Mouse (Mus musculus) ovary, adult 18-20 months (tissue): ENCODE results near the gene Efcc1.
A peak's percentile ranks its signal among the peaks of the same experiment; 100 is the strongest.

Experiments
- DNase-seq: peaks from one replicate; pipeline ENCODE4 v3.0.0; 2022; ENCODE audit warnings: low spot score, mixed read lengths

Gene Efcc1

DNA sequence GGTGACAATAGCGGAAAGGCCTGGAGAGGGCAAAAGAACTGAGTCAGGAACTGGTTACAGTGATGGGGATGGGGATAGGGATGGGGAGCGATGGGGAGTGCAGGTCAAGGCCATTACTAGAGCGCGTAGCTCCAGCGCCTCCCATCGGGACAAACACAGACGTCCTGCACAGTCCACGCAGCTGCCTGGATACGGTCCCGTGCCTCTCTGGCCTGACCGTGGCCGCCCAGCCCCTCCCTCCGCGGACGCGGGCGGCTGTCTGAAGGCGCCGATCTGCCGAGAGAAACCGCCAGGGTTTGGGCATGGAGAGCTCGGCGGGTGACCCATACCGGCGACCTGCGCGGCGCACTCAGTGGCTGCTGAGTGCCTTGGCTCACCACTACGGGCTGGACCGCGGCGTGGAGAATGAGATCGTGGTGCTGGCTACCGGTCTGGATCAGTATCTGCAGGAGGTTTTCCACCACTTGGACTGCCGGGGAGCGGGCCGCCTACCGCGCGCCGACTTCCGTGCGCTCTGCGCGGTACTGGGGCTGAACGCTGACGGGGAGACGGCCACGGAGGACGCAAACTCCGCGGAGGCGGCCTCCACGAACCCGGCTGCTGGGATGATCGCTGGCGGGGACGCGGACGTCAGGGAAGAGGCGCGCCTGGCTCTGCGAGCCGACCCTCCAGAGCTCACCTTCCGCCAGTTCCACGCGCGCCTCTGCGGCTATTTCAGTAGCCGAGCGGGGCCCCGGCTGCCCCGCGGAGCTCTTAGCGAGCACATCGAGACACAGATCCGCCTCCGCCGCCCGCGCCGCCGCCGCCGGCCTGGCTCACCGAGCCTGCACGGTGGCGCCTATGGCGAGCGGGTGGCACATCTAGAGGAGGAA lies at the start of gene Efcc1:
Efcc1 (plus strand) TSS at position 279 of the 872 bp plus-strand sequence.
- DNase-seq, result peak; percentile 36

DNA sequence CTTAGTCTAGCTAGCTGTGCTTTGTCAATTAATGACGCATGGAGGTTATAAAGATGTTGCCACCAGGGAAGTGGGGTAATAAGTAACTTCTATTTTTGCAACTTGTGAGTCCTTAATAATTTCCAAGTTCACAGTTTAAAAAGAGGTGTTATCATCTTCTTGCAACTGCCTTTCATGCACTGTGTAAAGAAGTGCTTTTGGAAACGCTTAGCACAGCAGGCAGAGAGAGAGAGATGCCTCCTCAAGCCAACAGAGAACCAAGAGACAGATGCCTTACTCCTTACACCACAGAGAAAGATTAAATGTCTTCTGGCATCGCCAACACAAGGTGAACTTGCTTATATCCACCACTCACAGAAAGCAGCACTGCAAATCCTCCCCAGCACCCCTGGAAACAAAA lies 34.7 kb upstream of the Efcc1 start:
- no peak for DNase-seq

DNA sequence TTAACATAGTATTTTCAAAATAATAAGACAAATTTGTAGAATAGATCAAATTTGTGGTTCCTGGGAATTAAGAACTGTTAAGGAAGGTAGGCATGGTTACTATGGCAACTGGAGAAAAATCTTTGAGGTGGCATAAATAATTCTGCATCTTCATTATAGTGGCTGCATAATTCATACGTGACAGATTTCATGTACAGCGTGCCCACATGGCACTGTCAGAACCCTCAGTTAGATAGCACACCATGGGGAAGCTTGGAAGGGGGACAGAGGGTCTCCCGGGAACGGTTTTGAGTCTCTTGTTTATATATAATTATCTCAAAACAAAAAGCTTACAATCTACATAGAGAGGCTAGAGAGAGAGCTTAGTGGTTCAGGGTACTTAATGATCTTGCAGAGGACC lies 34.1 kb upstream of the Efcc1 start:
- no peak for DNase-seq

DNA sequence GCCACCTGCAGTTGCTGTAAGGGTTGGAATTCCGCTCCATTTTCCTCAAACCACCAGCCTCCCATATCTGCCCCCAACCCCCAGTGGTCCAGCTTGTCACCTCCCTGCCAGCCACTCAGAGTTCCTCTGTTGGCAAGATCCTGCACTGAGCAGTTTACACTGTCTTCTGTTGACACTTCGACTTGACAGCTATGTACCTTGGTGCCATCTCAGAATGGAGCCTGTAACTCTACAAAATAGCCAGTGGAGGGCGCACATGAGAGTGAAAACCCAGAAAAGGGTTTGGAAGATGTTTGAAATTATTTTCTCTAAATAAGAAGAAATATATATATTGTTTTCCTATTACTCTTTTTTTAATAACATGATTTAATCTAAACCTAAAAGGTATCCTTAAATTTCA lies 24.4 kb upstream of the Efcc1 start:
- DNase-seq, result no peak

DNA sequence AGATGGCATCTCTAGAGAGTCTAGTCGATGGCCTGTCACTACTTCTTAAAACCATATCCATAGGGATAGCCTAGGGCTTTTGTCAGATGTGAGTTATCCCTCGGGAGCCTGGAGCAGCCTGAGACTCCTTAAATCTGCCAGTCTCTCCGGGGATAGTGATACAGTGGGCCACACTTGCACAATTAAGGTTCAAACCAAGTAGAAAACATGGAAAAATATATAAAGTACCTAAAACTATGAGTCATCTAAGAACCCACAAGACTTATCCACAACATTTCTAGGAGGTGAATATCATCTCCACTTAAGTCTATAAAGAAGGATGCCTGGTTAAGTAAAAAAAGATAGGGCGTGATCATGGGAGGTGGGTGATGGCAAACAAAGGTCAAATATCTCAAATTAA lies 18.4 kb upstream of the Efcc1 start:
- DNase-seq, result no peak

DNA sequence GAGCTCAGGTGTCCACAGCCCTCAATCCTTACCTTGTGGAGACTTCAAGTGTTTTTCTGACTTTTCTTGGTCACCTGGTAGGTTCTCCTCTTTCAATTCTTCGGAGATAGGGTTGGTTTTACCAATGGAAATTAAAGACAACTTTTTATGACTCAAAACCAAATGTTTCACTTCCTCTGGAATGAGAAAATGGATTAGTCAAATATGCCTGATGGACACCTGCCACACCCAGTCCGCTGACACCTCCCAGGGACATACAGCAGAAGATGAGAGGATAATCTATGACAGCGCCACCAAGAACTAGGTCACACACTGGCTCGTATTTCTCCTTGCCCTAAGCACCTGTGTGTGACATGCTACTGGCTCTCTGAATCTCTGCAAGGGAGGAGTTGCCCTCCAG lies 16.6 kb upstream of the Efcc1 start:
- no peak for DNase-seq

DNA sequence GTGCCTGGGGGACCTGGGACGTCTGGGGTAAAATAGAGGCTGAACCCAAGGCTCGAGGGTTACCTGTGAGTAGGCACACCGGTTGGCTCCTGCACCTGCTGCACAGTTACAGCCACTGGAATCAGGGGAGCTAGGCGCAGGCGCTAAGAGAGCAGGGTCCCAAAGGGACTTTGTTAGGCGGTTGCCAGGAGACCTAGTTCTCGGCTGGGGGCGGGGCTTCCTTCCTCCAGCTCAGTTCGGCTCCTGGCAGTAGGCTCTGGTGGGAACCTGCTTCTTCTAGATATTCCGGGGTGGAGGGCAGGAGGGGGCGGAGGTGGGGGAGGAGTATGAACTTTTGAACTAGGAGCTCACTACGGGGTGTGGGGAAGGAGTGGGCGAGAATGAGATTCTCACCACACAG lies 8.0 kb upstream of the Efcc1 start:
- no peak for DNase-seq

DNA sequence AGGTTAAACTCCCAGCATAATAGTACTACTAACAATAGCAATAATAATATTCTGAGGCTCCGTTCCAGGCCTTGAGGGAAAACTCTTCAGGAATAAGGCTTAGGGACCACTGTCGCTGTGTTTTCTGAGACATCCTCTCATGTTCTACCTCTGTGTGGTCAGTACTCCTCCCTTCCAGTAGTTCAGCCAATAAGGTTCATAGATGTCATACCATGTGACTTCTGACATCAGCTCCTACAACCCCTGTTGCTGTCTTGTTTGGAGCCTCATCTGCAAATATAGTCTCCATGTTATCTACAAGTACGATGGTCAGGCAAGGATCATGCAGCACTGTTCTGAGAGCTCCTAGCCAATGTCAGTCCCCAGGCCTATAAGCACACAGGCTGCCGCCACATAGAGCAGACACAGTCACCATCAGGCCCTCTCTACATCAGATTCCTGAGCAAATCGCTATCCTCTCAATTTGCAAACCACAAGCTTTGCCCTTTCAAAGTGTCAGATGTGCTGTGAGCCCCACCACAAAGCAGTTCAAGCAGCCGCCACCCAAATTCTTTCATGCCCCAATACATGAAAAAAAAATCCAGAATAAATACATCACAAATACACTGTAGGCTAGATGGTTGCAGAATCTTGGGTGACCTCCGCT lies 5.3 kb upstream of the Efcc1 start:
- no peak for DNase-seq

DNA sequence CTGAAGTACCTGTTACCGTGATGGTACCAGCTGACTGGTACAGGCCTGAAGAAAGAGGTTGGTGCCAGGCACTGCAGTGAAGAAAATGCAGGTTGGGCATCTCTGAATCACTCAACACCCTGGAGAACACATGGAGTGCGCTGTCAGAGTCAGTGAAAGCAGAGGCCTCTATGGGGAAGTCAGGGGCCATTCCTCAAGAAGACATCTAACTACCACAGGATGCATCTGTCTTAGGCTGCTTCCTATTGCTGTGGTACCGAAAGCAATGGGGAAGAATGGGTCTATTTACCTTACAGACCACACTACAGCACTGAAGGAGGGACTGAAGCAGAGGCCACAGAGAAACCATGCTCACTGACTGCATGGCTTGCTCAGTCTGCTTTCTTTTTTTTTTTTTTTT lies 2.6 kb upstream of the Efcc1 start:
- DNase-seq, result no peak

DNA sequence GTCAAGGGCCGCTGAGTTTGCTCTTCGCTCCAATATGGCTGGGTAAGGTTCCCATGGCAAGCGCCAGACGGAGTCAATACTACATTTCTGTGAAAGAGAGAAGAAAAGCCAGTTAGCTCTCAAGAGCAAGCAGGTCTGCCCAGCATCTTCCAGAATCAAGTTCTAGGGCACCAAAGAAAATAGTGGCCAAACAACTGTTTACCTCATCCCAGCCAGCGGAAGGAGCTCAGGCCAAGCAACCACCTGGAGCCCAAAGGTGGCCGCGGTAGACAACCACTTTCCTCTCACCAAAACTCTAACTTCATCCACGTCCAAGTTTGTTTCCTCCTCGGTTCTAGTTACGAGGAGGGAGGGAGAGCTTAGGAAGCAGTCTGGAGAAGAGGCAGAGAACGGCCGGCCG lies 528 bp upstream of the Efcc1 start:
- DNase-seq, result no peak

DNA sequence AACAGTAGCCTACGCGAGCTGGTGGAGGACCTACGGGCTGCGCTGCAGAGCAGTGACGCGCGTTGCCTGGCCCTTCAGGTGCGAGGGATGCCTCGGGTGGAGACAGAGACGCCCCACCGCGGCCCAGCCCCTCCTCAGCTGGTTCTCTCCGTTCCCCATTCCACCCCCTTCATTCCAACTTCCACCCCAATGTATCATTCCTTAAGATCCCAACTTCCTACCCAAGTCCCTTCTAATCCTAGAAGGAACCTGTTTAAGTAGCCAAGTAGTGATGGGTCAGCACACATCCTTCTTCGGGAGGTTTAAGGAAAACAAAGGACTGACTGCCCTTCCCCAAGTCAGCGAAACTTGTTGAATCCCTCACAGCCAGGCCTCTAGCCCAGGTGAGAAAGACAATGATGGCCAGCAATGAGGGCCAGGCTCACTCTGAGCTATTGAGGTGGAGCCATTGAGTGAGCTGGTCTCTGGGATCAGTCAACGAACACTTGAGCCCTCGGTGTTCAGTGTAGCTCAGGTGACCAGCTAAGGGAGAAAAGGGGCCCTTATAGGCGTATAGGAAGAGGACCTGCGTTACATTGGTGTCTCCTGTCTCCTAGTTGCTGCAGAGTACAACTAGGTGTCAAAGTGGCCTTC lies 910 bp downstream of the Efcc1 start:
- no peak for DNase-seq

DNA sequence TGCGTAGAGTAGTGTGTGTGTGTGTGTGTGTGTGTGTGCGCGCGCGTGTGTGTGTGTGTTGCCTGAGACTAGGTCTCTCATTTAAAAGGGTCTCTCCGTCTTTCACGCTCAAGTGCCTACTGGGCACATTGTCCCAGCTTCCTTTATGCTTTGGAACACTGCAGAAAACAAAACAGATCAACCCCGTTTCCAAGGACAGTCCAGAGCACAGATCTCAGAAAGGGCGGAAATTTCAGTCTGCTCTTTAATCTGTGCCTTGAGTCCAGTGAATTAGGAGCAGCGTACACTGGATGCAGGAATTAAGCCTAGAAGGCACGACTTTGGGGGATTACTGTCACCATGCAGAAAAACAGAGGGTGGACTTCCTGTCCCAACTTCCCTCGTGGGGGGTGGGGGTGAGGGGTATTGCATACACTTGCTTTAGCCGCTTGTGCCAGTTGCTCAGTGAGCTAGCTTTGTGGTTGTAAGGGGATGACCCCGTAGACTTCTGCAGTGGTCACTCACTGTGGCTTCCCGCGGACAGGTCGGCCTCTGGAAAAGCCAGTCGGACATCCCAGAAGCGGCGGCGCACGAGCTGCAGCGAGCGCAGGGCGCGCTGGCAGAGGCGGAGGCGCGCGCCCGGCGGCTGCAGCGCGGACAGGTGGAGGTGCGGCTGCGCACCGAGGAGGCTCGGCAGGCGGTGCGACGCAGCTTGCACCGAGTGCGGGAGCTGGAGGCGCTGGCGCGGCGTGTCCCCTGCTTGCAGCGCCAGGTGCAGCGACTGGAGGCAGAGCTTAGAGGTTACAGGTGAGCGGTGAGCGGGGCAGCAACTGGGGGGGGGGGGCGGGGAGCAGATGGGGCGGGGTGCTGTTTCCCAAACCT lies 1.7 kb downstream of the Efcc1 start:
- DNase-seq, result no peak

DNA sequence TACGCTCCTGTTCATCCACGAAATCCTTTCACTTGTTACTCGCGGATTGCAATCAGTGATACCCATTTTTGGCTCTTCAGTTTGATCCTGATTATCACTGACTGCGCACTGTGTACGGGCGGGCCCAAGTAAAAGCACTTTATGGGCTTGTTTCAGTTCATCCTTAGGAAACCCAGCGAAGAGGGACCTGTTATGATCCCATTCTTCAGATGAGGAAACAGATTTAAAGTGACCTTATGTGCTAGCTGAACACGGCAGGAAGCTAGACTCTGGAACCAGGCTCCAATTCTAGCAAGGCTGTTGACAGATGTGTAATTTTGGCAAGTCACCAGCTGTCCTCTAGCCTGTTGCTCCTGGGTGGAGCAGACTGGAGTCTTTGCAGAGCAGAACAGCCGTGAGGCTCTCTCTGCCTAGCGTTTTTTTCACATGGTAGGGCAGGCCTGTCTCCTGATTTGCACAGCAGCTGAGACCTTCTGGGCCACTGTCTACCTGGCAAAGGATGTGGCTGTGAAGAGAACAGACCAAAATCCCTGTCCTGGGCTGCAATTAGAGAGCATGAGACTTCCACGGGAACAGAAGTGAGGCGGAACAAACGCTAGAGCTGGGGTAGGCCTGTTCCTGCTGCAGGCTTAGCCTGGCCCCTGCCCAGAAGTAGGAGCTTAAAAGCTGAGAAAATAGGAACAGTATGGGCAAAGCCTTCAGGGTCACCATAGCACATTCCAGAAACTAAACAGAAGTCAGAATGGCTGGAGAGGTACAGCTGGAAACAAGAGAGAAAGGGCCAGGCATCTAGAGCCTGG lies 2.7 kb downstream of the Efcc1 start:
- DNase-seq, result no peak

DNA sequence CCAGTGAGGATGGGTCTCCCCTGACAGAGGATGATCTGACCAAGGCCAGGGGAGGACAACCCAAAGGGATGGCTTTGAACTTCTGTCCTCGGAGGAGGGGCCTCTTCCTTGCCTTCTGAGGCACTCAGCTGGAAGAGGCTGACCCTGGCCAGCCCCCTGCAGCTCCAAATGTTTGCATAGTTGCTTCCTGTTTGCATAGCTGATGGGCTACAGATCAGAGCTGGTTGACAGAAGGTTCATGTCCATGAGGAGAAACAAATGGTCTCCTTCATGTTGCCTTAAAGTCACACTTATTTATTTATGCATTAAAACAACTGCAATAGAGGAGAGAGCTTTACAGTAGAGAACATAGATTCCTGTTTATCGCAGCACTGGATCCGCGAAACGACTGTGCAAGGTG lies 3.5 kb downstream of the Efcc1 start:
- DNase-seq, result no peak

DNA sequence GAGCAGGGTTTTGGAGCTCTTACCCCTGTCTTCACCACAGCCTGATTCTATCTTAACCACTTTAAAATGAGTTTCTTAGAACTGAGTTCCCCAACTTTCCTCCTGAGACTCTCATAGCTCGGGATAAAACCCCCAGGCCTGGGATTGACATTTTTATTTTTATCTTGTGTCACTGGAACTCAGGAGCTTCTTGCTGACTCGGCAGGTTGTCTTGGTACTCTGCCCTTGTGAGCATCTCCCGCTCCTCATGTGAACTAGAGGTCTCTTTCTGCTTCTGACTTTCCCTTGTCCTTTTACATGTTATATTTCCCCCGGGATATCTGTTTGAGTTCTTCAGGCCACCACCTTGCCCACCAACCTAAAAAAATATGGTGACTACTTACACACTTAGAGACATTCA lies 6.3 kb downstream of the Efcc1 start:
- DNase-seq, result no peak

DNA sequence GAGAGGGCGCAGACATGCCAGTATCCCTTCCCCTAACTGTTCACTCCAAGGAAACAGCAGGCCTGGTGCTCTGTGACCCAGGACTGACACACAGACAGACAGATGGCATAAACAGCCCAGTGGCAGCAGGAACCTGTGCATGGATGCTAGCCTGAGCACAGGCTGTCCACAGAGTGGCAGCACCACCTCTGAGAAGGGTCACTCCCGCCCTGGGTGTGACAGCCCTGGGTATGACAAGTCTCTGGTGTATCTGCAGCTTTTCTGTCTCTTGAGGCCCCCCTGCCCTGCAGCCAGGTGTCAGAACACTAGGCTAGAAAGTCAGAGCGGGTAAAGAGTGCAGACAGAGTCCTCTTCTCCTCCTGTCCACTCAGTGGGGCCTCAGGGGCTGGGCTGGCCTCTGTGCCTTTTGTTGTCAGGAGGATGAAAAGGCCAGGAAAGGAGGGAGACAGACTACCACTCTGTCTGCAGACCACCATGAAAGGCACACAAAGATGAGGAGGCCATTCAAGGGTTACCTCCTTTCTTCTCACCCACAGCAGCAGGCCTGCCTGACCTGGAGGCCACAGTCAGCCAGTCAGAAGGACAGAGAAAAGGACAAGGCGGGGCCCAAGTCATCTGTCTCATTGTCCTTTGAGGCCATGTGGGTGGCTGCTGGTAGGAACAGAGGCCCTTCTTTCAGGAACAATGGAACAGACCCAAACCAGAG lies 7.4 kb downstream of the Efcc1 start:
- no peak for DNase-seq

DNA sequence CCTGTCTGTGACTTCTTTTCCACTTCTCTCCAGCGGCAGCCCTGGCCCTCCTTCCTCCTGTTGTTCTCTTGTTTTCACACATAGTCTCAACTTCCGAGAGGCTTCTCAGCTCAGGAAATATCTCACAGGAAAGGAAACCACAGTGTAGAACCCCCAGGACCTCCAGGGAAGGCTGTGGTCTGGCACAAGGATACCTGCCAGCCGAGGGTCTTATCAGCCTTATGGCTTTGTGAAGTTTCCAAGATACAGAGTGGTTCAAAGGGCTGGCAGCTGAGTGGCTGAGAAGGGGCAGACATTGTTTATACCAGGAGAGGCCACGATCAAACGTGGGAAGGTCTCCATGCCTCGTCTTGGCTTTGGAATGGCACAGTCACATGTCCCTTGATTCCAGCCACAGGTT lies 9.2 kb downstream of the Efcc1 start:
- DNase-seq, result no peak

DNA sequence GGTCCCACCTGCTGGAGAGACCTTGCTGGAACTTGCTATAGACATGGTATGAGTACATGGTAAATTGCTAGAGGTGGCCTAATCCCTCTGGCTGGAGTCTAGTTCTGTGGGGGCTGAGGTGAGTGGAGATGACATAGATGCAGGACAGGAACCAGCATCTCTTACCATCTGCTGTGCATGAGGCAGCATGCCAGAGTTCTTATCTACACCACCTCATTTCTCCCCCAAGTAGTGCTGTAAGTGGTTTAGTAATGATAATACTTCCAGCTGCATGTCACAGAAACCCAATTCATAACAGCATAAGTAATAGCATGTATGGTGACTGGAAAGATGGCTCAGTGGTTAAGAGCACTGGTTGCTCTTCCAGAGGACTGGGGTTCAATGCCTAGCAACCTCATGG lies 9.8 kb downstream of the Efcc1 start:
- DNase-seq, result no peak

DNA sequence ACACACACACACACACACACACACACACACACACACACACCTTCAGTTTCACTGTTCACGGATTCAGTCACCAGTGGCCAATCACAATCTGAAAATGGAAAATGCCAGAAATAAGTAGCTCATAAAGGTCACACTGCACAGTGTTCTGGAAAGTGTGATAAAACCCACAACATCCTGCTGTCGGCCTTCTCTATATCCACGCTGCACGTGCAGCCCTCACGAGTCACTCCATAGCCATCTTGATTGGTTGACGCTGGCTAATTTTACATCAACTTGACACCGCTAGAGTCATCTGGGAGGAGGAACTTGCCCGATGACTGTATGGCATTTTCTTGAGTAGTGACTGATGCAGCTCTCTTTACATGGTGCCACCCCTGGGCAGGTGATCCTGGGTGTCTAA lies 11.3 kb downstream of the Efcc1 start:
- no peak for DNase-seq

DNA sequence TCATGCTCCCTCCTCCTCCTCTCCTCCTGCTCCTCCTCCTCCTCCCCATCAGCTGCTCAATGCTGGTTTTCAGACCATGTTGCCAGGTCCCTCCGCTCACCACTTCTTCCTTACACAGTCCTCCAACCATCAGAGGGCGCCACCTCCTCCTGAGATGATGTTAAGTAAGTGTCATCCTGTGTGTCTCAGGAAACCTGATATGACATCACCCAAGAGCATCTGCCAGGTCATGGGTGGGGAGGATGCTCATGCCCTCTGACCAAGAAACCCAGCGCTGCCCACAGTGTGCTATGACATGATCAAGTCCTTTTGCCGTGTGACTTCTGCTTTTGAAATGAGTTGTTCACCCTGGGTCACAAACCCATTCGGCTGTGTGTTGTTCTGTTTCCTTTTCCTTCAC lies 12.1 kb downstream of the Efcc1 start:
- no peak for DNase-seq

DNA sequence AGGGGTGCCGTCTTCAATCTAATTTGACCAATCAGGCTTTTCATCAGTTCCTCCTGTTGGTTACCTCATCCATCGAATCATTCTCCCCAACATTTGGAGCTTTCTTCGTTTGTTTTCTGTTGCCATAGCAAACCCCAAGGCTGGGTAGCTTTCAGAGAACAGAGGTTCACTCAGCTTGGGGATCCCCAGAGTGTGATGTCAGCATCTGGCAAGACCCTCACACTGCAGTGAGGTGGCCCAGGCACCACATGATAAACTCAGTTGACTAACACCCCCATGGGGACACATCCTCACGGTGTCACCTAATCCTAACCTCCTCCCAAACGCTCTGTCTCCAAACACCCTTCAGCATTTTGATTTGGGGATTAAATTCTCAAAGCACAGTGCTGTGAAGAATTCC lies 12.6 kb downstream of the Efcc1 start:
- no peak for DNase-seq
